Mouse (Mus musculus): ENCODE results near the gene Cpne9.

Cpne9 gene

GRCm38 (mm10) chr6:113282101-113282802 lies at the start of gene Cpne9:
Gene Cpne9 (plus strand): TSS chr6:113282307.
- H3K36me3 ChIP-seq (ENCODE audit: insufficient read depth, low read length): peaks cover 41% of the 10 kb centered on the region
- peaks cover 14% of the 10 kb centered on the region for H3K27me3 ChIP-seq (ENCODE audit: insufficient read depth, low read length)
- TF ChIP-seq POU5F1 (IDR thresholded peaks at IDR 0.05; ENCODE audit: borderline replicate concordance, low read length): no peak
- no peak for TF ChIP-seq NANOG (IDR thresholded peaks at IDR 0.05; ENCODE audit: borderline replicate concordance, low read length)
- no peak for TF ChIP-seq CTCF (conservative IDR thresholded peaks at IDR 0.05; ENCODE audit: low read length)
- H3K4me1 ChIP-seq (replicated peaks; ENCODE audit: low read depth, low read length): peaks cover 45% of the 10 kb centered on the region
- H3K9me3 ChIP-seq (ENCODE audit: low read length): no peaks in the 10 kb centered on the region
- peak within 1 kb of the TSS; percentile 77 for H3K4me3 ChIP-seq (replicated peaks; ENCODE audit: low read length)

- Histone ChIP-seq H3K9me3 (ENCODE audit: low read length) (no peaks in the 10 kb centered on the region), H3K4me3 (replicated peaks; ENCODE audit: low read length) (no peak overlapping the region), H3K36me3 (ENCODE audit: insufficient read depth, low read length) (peaks cover 5% of the 10 kb centered on the region), H3K4me1 (replicated peaks; ENCODE audit: low read depth, low read length) (peaks cover 27% of the 10 kb centered on the region), H3K27me3 (ENCODE audit: insufficient read depth, low read length) (no peaks in the 10 kb centered on the region)
- TF ChIP-seq NANOG (IDR thresholded peaks at IDR 0.05; ENCODE audit: borderline replicate concordance, low read length): no peak
- TF ChIP-seq CTCF (conservative IDR thresholded peaks at IDR 0.05; ENCODE audit: low read length): no peak
- no peak for TF ChIP-seq POU5F1 (IDR thresholded peaks at IDR 0.05; ENCODE audit: borderline replicate concordance, low read length)
These were observed 47.0 kb upstream of the Cpne9 start for GRCm38 (mm10) chr6:113235141-113235540.

GRCm38 (mm10) chr6:113237542-113238270 lies 44.4 kb upstream of the Cpne9 start, which contains the start of gene Mtmr14:
Gene Mtmr14 (plus strand): TSS chr6:113237843.
- Histone ChIP-seq H3K36me3 (ENCODE audit: insufficient read depth, low read length) (peaks cover 28% of the 10 kb centered on the region), H3K4me3 (replicated peaks; ENCODE audit: low read length) (peak within 1 kb of the TSS; percentile 100), H3K27me3 (ENCODE audit: insufficient read depth, low read length) (no peaks in the 10 kb centered on the region), H3K4me1 (replicated peaks; ENCODE audit: low read depth, low read length) (peaks cover 29% of the 10 kb centered on the region), H3K9me3 (ENCODE audit: low read length) (no peaks in the 10 kb centered on the region)
- TF ChIP-seq POU5F1 (IDR thresholded peaks at IDR 0.05; ENCODE audit: borderline replicate concordance, low read length): no peak
- no peak for TF ChIP-seq NANOG (IDR thresholded peaks at IDR 0.05; ENCODE audit: borderline replicate concordance, low read length)
- no peak for TF ChIP-seq CTCF (conservative IDR thresholded peaks at IDR 0.05; ENCODE audit: low read length)

- no peak for TF ChIP-seq CTCF (conservative IDR thresholded peaks at IDR 0.05; ENCODE audit: low read length)
- no peak for TF ChIP-seq NANOG (IDR thresholded peaks at IDR 0.05; ENCODE audit: borderline replicate concordance, low read length)
- TF ChIP-seq POU5F1 (IDR thresholded peaks at IDR 0.05; ENCODE audit: borderline replicate concordance, low read length): no peak
- H3K27me3 ChIP-seq (ENCODE audit: insufficient read depth, low read length): no peaks in the 10 kb centered on the region
- H3K36me3 ChIP-seq (ENCODE audit: insufficient read depth, low read length): peaks cover 35% of the 10 kb centered on the region
- H3K4me3 ChIP-seq (replicated peaks; ENCODE audit: low read length): peak overlapping the region; percentile 100
- no peaks in the 10 kb centered on the region for H3K9me3 ChIP-seq (ENCODE audit: low read length)
- H3K4me1 ChIP-seq (replicated peaks; ENCODE audit: low read depth, low read length): peaks cover 29% of the 10 kb centered on the region
These were observed 43.7 kb upstream of the Cpne9 start for GRCm38 (mm10) chr6:113238442-113238841.

- Histone ChIP-seq H3K36me3 (ENCODE audit: insufficient read depth, low read length) (peaks cover 62% of the 10 kb centered on the region), H3K4me1 (replicated peaks; ENCODE audit: low read depth, low read length) (peaks cover 33% of the 10 kb centered on the region), H3K4me3 (replicated peaks; ENCODE audit: low read length) (no peak overlapping the region), H3K9me3 (ENCODE audit: low read length) (no peaks in the 10 kb centered on the region), H3K27me3 (ENCODE audit: insufficient read depth, low read length) (no peaks in the 10 kb centered on the region)
- TF ChIP-seq NANOG (IDR thresholded peaks at IDR 0.05; ENCODE audit: borderline replicate concordance, low read length) (no peak), POU5F1 (IDR thresholded peaks at IDR 0.05; ENCODE audit: borderline replicate concordance, low read length) (no peak), CTCF (conservative IDR thresholded peaks at IDR 0.05; ENCODE audit: low read length) (no peak)
These were observed 39.4 kb upstream of the Cpne9 start for GRCm38 (mm10) chr6:113242753-113243152.

GRCm38 (mm10) chr6:113245585-113245984 lies 36.5 kb upstream of the Cpne9 start:
- Histone ChIP-seq H3K9me3 (ENCODE audit: low read length) (no peaks in the 10 kb centered on the region), H3K4me1 (replicated peaks; ENCODE audit: low read depth, low read length) (peaks cover 28% of the 10 kb centered on the region), H3K4me3 (replicated peaks; ENCODE audit: low read length) (no peak overlapping the region), H3K36me3 (ENCODE audit: insufficient read depth, low read length) (peaks cover 80% of the 10 kb centered on the region), H3K27me3 (ENCODE audit: insufficient read depth, low read length) (no peaks in the 10 kb centered on the region)
- TF ChIP-seq CTCF (conservative IDR thresholded peaks at IDR 0.05; ENCODE audit: low read length) (no peak), POU5F1 (IDR thresholded peaks at IDR 0.05; ENCODE audit: borderline replicate concordance, low read length) (no peak), NANOG (IDR thresholded peaks at IDR 0.05; ENCODE audit: borderline replicate concordance, low read length) (no peak)

- TF ChIP-seq POU5F1 (IDR thresholded peaks at IDR 0.05; ENCODE audit: borderline replicate concordance, low read length) (no peak), CTCF (conservative IDR thresholded peaks at IDR 0.05; ENCODE audit: low read length) (no peak), NANOG (IDR thresholded peaks at IDR 0.05; ENCODE audit: borderline replicate concordance, low read length) (no peak)
These were observed 31.3 kb upstream of the Cpne9 start for GRCm38 (mm10) chr6:113250786-113251185.

GRCm38 (mm10) chr6:113251921-113252320 lies 30.2 kb upstream of the Cpne9 start:
- H3K27me3 ChIP-seq (ENCODE audit: insufficient read depth, low read length): no peaks in the 10 kb centered on the region
- H3K4me3 ChIP-seq (replicated peaks; ENCODE audit: low read length): no peak overlapping the region
- H3K36me3 ChIP-seq (ENCODE audit: insufficient read depth, low read length): peaks cover 88% of the 10 kb centered on the region
- TF ChIP-seq POU5F1 (IDR thresholded peaks at IDR 0.05; ENCODE audit: borderline replicate concordance, low read length): no peak
- TF ChIP-seq CTCF (conservative IDR thresholded peaks at IDR 0.05; ENCODE audit: low read length): peak; percentile 37
- H3K4me1 ChIP-seq (replicated peaks; ENCODE audit: low read depth, low read length): peaks cover 20% of the 10 kb centered on the region
- H3K9me3 ChIP-seq (ENCODE audit: low read length): no peaks in the 10 kb centered on the region

More at GRCm38 (mm10) chr6:113250786-113251185, 31.3 kb upstream of the Cpne9 start:
- Histone ChIP-seq H3K9me3 (ENCODE audit: low read length) (no peaks in the 10 kb centered on the region), H3K4me3 (replicated peaks; ENCODE audit: low read length) (no peak overlapping the region), H3K27me3 (ENCODE audit: insufficient read depth, low read length) (no peaks in the 10 kb centered on the region), H3K36me3 (ENCODE audit: insufficient read depth, low read length) (peaks cover 87% of the 10 kb centered on the region), H3K4me1 (replicated peaks; ENCODE audit: low read depth, low read length) (peaks cover 28% of the 10 kb centered on the region)

Measured in E14TG2a.4 (cell line).